Comparison of ENCODE assay signal across 8 mouse cellular contexts in the genomic region with DNA sequence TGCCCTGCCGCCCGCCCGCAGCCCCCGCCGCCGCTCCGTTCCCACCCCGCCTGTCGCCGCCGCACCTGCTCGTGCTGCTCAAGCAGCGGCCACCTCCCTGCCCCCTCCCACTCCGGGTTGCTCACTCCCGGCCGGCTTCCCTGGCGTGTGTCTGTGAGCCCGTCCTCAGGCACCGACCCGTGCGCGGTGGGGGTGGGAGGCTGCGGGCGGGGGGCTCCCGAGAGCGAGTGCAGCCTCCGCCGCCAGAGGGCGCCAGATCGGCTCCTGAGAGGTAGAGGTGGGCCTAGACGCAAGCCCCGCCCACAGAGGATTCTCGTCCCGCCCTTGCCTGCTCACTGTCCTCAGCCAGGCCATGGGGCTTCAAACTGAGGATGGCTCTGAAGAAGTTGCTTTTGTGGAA. TPM values are rescaled to one million over a fixed set of nuclear protein-coding genes. Genes with fewer than 3 reads are reported as not detected.
DNase-seq lines count a peak whose midpoint lies in the region; ATAC-seq lines count a peak whose summit lies in the region.

Kcnj11 (minus strand) TSS at position 202 of the 400 bp plus-strand sequence.

- H3K9me3 ChIP-seq in hindbrain, embryonic 15.5 days = no peaks in the 10 kb centered on the region

- peak within 1 kb of the TSS; percentile 76 for H3K4me2 ChIP-seq in hindbrain, embryonic 15.5 days

- peak; percentile 88 for DNase-seq in ZHBTc4 (ENCODE audit: low read depth, low spot score)
- peak; percentile 90 to 93 for DNase-seq in cerebellum, postnatal 36 days
- DNase-seq in gastrocnemius, adult 18-20 months (ENCODE audit: low spot score) = peak; percentile 85
- peak; percentile 60 to 65 for DNase-seq in left cerebral cortex, adult 8-10 months (ENCODE audit: low spot score in 2 of 2)
- DNase-seq in right cerebral cortex, postnatal 36 days (ENCODE audit: low spot score in 2 of 2) = peak; percentile 64 to 65

- peak; percentile 82 for ATAC-seq in hindbrain, embryonic 15.5 days (ENCODE audit: low FRiP score, low read depth)
- ATAC-seq in megakaryocyte progenitor cell, adult 5-6 weeks (replicated peaks; ENCODE audit: poor library complexity) = peak; percentile 86
- no peak for ATAC-seq in monocyte, adult 5-6 weeks (replicated peaks; ENCODE audit: insufficient number of reproducible peaks, low FRiP score, low TSS enrichment, poor library complexity, severe bottlenecking)

- WGBS in hindbrain, embryonic 15.5 days = 1% methylated on average over 32 of the region's 34 CpGs

- H3K9ac ChIP-seq in hindbrain, embryonic 15.5 days = peak within 1 kb of the TSS; percentile 81

- H3K36me3 ChIP-seq in hindbrain, embryonic 15.5 days = no peaks in the 10 kb centered on the region

- peaks cover 54% of the 10 kb centered on the region for H3K4me1 ChIP-seq in hindbrain, embryonic 15.5 days (replicated peaks)

- peak within 1 kb of the TSS; percentile 69 for H3K4me3 ChIP-seq in hindbrain, embryonic 15.5 days

- H3K27ac ChIP-seq in hindbrain, embryonic 15.5 days (replicated peaks) = 0 out of 2 replicates have a peak within 1 kb of the TSS, but pooled peaks have one; percentile 36

- H3K27me3 ChIP-seq in hindbrain, embryonic 15.5 days = peaks cover 2% of the 10 kb centered on the region; the same call in 1 of the 2 replicates

RNA-seq across cellular contexts. Expression of gene Kcnj11, which starts in this region (rescaled TPM):
- total RNA-seq in gastrocnemius, adult 18-20 months (2021) = 100 to 1,000 TPM; 121 to 133 TPM
- polyA plus RNA-seq in hindbrain, embryonic 15.5 days (2015; fragmentation: Nextera tagmentation; extraction: Ambion mirVana) = 2.5 and 3.3 TPM in 2 replicates
- 10 to 100 TPM; 38.1 to 45.7 (median 42.5) TPM for total RNA-seq in left cerebral cortex, adult 8-10 months (2022)
- not detected in 2 replicates for total RNA-seq in megakaryocyte progenitor cell, adult 5-6 weeks (2015)
- not detected in 2 replicates for total RNA-seq in megakaryocyte progenitor cell, adult 5-6 weeks (2017)
- total RNA-seq in monocyte, adult 5-6 weeks (2017) = not detected in 3 replicates

Comparison
In these comparisons a context has a peak if more than half of its experiments do, and no peak if none do; other contexts are left out.
1. RNA of gene Kcnj11 (total RNA-seq): 121 to 133 TPM in gastrocnemius, adult 18-20 months and 38.1 to 45.7 TPM in left cerebral cortex, adult 8-10 months; not detected in megakaryocyte progenitor cell, adult 5-6 weeks and not detected in monocyte, adult 5-6 weeks; every median in the first group is over 10 times any median in the second.
2. Peak in ATAC-seq in megakaryocyte progenitor cell, adult 5-6 weeks; RNA of the gene not detected or under 1 TPM.
3. Peak in every context shown above with its lines, with median percentiles within 50 percentile points of each other: DNase-seq.